Mouse (Mus musculus): ENCODE measurements at regions not wholly inside any gene's neighbourhood (a gene's known extent, or its start where the extent isn't known, plus 50 kb on each side); places are given as distances from the start of the nearest gene placed in this dataset.

DNA sequence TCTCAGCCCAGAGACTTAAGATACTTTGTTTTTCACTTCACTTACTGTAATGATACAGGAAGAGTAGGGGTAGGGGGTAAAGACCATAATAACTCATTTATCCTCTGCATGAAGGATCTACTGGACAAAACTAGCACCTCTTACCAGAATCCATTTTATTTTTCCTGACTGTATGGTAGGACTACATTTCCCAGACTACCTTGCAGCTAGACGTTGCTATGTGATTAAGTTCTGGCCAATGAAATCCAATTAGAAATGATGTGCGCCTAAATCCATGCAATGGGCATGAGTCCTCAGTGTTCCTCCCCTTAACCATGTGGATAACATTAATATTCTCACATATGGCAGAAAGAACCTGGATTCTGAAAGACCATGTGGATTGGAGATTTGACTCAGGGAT lies 68.3 kb upstream of the Rbbp6 start:
- no peak overlapping the region for H3K9ac ChIP-seq (ENCODE audit: low read length)
- H3K4me3 ChIP-seq (ENCODE audit: low read length): no peak overlapping the region
- no peaks in the 10 kb centered on the region for H3K4me1 ChIP-seq (ENCODE audit: control insufficient read depth, insufficient read depth, low read length)
- no peak overlapping the region for H3K27ac ChIP-seq (ENCODE audit: low read length)
- ATAC-seq (replicated peaks; ENCODE audit: extremely low read depth, insufficient read depth, low FRiP score): no peak
- 55% methylated on average over 2 of the region's 2 CpGs for WGBS
- no peak overlapping the region for H3K4me2 ChIP-seq (ENCODE audit: low read depth, low read length)
- H3K36me3 ChIP-seq (ENCODE audit: control insufficient read depth, insufficient read depth): no peaks in the 10 kb centered on the region
- H3K9me3 ChIP-seq (replicated peaks; ENCODE audit: control insufficient read depth, low read length): no peaks in the 10 kb centered on the region
- H3K27me3 ChIP-seq (ENCODE audit: control insufficient read depth, insufficient read depth, low read length): no peaks in the 10 kb centered on the region

DNA sequence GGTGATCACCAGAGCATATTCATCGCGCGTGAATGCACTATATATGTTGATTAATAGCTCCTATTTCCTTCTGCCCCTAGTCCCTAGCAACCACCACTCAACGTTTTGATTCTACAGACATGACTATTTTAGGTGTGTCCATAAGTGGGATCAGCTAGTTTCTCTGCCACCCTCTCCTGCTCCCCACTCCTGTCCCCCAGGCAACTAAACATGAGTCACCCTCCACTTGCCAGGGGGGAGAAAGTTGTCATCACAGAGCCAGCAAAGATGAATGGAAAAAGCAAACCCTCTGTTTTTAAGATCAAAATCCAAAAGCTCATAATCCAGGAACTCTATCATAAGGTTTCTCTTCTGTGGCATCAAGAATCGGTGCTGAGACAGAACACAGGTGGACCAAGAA lies 59.4 kb upstream of the Rbbp6 start:
- WGBS: 72% methylated on average over 5 of the region's 5 CpGs
- Histone ChIP-seq H3K9ac (ENCODE audit: low read length) (no peak overlapping the region), H3K27ac (ENCODE audit: low read length) (no peak overlapping the region), H3K36me3 (ENCODE audit: control insufficient read depth, insufficient read depth) (no peaks in the 10 kb centered on the region), H3K4me2 (ENCODE audit: low read depth, low read length) (no peak overlapping the region), H3K4me3 (ENCODE audit: low read length) (no peak overlapping the region), H3K9me3 (replicated peaks; ENCODE audit: control insufficient read depth, low read length) (no peaks in the 10 kb centered on the region; the same call in 1 of the 2 replicates), H3K4me1 (ENCODE audit: control insufficient read depth, insufficient read depth, low read length) (no peaks in the 10 kb centered on the region), H3K27me3 (ENCODE audit: control insufficient read depth, insufficient read depth, low read length) (no peaks in the 10 kb centered on the region)
- no peak for ATAC-seq (replicated peaks; ENCODE audit: extremely low read depth, insufficient read depth, low FRiP score)

- H3K27ac ChIP-seq (ENCODE audit: low read length): no peak overlapping the region
- H3K9ac ChIP-seq (ENCODE audit: low read length): no peak overlapping the region
- no peak overlapping the region for H3K4me3 ChIP-seq (ENCODE audit: low read length)
- no peak for ATAC-seq (replicated peaks; ENCODE audit: extremely low read depth, insufficient read depth, low FRiP score)
- 74% methylated on average over 8 of the region's 8 CpGs for WGBS
- no peaks in the 10 kb centered on the region for H3K27me3 ChIP-seq (ENCODE audit: control insufficient read depth, insufficient read depth, low read length)
- H3K4me2 ChIP-seq (ENCODE audit: low read depth, low read length): no peak overlapping the region
- H3K36me3 ChIP-seq (ENCODE audit: control insufficient read depth, insufficient read depth): no peaks in the 10 kb centered on the region
- H3K9me3 ChIP-seq (replicated peaks; ENCODE audit: control insufficient read depth, low read length): no peaks in the 10 kb centered on the region; the same call in 1 of the 2 replicates
- no peaks in the 10 kb centered on the region for H3K4me1 ChIP-seq (ENCODE audit: control insufficient read depth, insufficient read depth, low read length)
These were observed 56.2 kb upstream of the Rbbp6 start for GRCm38 (mm10) chr7:122909296-122909695.

All from heart, embryonic 16.5 days (tissue).